Mouse (Mus musculus): ENCODE results near the gene Cenpn.
A peak's percentile ranks its signal among the peaks of the same experiment; 100 is the strongest.

The Cenpn gene

DNA sequence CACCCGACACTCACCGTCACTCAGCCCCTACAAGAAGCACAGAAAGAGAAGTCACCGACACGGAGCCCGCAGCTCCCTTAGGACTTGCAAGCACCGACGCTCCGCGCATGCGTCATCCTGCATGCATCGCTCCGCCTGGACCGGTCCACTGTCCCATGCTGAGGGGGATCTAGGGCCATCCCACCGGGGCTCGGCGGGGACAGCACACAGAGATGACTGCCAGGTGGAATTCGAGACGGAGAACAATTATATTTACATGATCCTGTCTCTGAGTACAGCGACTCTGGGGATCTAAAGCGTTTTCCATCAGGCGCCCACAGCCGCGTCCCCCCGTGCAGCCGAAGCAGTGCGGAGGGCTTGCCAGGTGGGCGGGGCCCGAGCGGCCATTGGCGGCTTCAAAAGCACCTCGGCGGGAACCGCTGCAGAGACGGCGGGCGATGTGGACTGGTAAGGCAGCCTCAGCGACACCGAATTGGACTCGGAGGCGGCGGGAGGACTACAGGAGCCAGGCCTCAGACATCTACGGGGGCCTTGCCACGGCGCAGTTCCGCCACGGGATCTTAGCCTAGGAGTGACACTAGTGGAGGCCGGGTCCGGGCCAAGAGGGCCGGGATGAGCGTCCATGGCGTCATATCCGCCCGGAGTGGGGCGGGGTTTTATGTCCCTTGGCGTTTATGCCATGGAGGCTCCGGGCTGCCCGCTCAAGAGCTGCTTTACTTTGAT, at the start of gene Cenpn, which contains the start of gene Cmc2:
Gene Cenpn, plus strand, starts transcription at position 394 of the 723 bp plus-strand sequence.
Gene Cmc2, minus strand, starts transcription at position 119 of the 723 bp plus-strand sequence.
- DNase-seq (ENCODE audit: low spot score in 2 of 2) = peak; percentile 83 to 86

DNA sequence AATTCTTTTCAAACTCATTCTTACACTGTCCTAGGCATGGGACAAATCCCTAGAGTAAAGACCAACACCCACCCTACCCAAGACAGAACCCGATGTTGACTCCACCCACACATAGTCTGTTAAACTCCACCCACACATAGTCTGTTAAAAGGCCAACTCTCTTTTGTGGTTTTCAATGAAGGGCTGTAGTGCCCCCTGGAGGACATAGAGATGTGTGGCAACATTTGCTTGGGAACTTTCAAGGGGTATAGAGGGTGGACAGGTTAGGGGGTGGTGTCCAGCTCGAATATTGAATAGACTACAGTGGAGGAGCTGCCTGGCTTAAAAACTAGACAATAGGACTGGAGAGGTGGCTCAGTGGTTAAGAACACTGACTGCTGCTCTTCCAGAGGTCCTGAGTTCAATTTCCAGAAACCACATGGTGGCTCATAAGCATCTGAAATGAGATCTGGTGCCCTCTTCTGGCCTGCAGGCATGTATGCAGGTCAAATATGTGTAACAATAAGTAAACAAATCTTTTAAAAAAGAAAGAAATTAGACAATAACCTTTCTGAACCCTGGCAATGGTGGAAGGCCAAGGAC, 48.7 kb upstream of the Cenpn start:
- DNase-seq (ENCODE audit: low spot score in 2 of 2) = no peak

DNA sequence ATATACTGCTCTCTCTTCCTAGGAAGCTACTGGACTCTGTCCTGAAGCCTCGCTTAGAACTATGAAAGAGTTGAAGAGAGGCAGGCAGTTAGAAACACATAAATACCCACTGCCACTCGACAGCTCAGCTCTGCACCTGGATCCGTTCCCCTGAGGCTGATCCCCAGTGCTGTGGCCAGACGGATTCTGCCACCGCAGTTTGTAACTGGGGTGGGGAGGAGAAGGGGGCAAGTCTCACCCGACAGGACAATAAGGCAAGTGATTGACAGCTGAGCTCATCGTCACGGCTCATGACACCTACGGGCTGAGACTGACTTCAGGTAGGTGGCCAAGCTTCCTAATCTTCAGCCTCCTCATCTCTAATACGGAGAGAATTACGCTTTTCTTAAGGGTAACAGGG, 47.9 kb upstream of the Cenpn start:
- DNase-seq (ENCODE audit: low spot score in 2 of 2) = no peak

DNA sequence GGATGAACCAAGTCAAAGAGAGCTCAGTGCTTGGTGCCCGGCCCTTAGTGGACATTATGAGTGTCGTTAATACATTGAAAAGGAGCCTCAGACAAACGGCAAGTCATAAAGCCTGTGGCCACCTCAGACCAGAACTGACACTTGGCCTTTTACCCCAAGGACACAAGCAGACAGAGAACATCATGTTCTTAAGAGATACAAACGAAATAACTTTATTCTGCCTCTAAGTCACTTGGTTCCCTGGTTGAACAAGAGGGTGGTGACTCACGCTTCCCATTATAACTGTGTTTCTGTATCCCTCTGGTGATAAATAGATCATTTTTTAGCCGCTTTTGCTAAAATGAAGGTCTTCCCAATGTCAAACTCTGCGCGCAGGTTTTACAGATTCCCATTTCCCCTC, 47.5 kb upstream of the Cenpn start:
- DNase-seq (ENCODE audit: low spot score in 2 of 2) = no peak

DNA sequence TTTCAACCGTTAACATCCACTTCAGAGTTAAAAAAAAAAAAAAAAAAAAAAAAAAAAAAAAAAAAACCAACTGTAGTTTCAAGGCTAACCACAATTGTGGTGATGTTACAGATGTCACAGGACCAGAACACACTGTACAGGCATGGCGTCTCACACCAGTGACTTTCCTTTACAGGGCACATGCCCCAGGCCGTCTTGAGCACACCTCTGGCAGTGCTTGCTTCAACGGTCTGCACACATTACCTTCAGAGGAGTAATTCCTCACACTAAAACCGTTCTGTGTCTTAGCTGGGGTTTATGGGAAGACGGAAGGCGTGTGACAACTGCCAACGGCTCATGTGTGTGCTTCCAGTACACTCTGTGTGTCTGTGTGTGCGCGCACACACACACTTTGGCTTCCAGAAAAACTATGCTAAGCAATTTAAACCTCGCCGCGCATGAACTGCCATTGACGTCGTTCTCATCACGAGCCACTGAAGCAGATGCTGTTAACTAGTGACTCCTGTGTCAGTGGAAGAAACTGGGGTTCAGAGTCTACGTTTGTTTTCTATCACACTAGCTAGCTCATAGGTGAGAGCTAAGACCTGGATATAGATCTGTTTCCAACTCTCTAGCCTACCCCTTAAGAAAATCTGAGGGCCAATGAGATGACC, 45.6 kb upstream of the Cenpn start:
- no peak for DNase-seq (ENCODE audit: low spot score in 2 of 2)

DNA sequence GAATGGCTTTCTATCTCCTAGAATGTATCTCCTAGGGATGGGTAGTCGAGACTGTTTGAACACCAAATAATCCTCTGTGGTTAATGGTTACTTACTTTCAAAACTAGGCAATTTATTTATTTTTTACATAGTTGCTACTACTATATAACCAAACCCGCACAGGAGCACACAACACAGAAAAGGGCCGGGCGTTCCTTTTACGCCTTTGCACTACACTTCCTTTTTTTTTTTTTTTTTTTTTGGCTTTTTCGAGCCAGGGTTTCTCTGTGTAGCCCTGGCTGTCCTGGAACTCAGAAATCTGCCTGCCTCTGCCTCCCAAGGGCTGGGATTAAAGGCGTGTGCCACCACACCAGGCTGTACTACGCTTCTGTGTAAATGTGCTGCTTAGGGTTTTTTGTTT, 40.1 kb upstream of the Cenpn start:
- DNase-seq (ENCODE audit: low spot score in 2 of 2) = no peak

DNA sequence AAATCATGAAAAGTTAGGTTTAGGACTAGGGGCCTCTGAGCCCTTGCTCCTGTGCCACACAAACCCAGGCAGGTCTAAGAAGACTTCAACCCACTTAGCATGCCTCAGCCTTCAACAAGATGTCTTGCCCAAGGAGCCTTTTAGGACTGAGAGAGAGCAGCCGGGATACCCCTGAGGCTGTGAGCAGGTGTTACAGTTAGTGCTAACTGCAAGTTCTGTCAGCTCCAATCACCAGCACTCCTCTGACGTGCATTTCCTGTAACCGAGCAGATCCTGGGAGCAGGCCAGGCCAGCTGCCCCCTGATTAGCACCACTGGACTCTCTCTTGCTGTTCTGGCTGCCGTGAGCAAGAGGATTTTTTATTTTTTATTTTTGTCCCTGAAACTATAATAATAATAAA, 33.7 kb upstream of the Cenpn start:
- no peak for DNase-seq (ENCODE audit: low spot score in 2 of 2)

DNA sequence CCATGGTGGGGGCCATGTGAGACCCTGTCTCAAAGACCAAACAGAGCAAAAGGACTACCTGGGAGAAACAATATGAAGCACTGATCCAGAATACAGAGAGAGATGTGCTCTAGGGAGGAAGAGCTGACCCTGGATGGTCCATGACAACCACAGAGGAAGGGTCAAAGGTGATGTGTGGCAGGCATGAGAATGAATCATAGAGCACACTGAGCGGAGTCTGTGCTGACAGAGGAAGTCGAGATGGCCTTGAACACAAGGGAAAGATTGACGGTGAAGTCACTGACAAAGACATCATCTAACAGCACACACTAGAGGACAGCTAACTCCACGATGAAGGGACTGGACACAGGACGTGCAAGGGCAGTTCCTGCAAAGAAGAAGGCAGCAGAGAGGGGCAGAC, 30.1 kb upstream of the Cenpn start:
- no peak for DNase-seq (ENCODE audit: low spot score in 2 of 2)

DNA sequence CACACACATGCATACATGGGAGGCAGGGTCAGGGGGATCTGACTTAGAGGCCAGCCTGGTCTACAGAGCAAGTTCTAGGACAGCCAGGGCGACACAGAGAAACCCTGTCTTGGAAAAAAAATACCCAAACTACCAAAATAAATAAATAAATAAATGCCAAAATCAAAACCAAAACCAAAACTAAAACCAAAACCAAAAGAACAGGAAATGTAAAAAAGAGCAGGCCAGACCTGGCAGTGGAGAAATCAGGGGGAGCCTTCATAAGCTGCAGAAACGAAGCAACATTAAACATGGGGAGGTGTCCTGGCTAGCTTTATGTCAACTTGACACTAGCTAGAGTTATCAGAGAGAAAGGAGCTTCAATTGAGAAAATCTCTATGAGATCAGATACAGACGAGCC, 29.4 kb upstream of the Cenpn start:
- no peak for DNase-seq (ENCODE audit: low spot score in 2 of 2)

DNA sequence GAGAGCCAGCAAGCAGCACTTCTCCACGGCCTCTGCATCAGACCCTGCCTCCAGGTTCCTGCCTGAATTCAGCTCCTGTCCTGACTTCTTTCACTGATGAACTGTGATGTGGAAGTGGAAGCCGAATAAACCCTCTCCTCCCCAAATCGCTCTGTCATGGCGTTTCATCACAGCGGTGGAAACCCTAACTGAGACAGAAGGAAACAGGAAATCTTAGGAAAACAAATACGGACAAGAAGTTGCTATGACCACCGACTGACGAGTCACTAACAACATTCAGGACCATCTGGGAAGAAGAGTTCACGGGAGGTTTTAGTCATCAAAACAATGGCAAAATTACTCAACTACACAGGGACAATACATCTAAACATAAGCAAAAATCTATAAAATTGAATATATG, 28.9 kb upstream of the Cenpn start:
- DNase-seq (ENCODE audit: low spot score in 2 of 2) = no peak

DNA sequence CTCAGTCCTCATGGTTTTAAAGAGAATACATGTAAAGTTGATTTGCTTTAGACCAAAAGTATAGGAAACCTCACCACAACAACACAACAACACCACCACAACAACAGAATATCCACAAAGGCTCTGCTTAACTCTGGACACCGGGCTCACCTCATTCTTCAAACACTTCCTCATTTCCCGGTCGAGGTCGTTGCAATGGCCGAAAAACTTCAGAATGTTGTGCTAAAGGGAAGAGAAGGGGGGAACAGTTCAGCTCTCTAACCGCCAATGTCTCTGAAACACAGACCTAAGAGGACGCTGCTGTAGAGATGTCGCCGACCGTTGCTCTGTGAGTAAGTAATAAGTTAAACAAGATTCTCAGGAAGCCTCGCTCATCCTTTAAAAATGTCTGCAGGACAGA, 27.6 kb upstream of the Cenpn start:
- DNase-seq (ENCODE audit: low spot score in 2 of 2) = no peak

DNA sequence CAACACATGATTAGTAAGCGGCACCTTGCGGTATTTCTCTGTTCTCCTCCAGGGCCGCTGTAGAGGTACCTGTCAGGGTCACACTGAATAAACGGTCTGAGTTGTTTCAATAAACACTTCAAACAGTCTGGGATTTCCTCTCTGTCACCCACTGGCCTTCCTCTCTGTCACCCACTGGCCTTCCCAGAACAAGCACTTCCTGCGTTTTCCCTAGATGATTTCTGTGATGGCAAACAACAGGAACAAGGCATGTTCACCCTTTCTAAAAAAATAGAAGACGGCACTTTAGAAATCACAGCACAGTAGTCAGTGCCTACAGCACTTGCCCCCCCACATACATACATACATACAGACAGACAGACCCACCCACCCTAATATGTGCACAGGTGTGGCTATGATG, 26.0 kb upstream of the Cenpn start:
- DNase-seq (ENCODE audit: low spot score in 2 of 2) = no peak

DNA sequence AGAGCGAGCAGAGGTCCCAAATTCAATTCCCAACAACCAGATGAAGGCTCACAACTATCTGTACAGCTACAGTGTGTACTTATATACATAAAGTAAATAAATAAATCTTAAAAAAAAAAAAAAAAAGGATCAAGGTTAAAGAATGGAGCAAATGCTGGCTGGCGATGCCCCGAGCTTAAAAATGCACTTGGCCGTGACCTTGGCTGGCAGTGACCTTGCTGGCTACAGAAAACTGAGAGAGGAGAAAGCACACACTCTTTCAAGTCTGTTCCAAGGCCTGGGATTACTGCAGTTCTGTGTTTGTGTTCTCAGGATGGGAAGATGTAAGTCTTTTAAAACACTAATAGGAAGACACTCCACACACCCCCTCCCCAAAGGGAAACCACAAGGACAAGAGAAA, 16.8 kb upstream of the Cenpn start:
- DNase-seq (ENCODE audit: low spot score in 2 of 2) = no peak

DNA sequence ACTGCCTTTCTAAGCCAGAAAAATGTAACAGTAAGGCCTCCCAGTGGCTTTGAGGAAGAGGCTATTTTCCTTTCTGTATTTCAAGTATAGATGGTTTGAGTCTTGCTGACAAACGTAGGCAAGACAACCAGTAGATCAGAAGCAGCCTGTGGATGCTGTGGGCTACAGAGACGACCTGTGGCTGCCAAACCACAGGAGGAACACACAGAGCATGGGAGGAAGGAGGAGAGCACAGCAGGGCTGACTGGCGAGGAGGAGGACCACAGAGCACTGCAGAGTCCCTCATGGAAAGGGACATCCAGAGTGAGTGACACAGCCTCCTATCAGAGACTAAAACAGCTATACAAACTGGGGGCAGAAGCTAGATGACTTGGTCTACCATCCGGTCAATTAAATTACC, 16.3 kb upstream of the Cenpn start:
- no peak for DNase-seq (ENCODE audit: low spot score in 2 of 2)

DNA sequence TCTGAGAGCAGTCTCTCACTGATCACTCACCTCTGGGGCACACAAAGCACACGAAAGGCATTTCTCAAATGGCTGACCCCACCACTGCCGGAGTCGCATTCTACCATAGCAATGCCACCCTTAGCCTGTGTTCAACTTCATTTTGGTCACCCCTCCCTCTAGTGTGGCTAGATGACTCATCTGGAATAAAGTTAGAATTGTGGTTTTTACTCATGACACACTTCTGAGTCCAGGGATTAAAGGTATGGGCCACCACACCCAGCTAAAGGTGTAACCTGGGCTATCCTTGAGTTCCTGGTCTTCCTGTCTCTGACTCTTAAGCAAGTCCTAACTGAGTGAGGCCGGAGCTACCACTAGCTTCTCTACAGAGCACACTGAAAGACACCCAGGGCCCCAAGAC, 15.7 kb upstream of the Cenpn start:
- no peak for DNase-seq (ENCODE audit: low spot score in 2 of 2)

DNA sequence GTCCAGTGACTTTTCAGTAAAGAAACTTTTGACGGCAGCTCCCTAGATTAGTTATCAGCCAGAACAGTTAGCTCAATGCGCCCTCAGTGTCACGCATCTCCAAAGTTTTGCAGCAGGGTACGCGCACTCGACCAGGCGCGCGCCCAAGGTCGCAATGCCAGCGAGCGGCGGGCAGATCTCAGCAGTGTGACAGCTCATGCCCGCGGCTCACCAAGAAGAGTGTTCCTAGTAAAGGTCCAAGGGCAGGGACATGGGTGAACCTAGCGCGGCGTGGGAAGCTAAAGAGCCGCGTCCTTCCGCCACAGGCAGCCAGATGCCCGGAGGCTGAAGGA, 559 bp upstream of the Cenpn start:
- no peak for DNase-seq (ENCODE audit: low spot score in 2 of 2)

DNA sequence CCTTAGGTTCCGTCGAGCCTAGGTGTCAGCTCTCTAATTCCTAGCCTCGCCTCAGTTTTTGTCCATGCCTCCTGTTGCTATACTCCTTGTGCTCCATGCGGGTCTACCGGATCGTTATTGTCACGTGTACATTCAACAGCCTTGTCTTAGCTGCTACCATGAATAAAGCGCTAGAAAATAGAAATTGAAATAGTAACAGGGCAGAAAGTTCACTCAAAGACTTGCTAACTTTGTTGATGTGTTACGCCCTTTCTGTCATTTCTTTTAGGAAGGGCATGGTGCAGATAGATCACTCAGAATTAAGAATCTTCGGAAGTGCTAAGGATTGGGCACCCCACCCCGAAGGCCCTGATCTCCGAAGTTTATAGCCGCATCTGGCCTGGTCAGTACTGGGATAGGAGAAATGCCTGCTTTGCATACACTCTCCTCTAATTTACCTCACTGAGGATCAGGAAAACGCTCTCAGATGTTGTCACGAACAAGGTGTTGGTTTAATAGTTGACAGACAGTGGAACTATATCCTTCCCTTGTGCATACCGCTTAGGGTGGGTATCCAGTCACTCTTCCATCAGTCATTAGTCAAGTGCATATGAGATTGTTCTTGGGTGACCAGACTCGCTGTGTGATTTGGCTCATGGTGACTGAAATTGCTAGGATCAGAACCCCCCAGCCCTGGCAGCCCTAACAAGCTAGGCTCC, 679 bp downstream of the Cenpn start:
- DNase-seq (ENCODE audit: low spot score in 2 of 2) = no peak

DNA sequence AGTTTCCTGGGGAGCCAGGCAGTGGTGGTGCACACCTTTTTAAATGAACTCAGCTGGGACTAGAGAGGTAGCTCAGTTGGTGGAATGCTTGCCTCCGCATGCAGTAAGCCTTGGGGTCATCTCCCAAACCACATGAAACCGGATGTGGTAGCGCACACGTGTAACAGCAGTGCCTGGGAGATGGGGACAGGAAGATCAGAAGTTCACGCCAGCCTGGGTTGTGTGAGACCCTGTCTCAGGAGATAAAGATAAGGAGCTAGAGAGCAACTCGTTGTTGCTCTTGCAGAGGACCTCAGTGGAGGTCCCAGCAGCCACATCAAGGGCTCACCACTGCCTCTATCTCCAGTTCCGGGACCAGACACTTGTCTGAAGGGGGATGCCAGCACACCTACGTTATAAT, 2.0 kb downstream of the Cenpn start:
- no peak for DNase-seq (ENCODE audit: low spot score in 2 of 2)

DNA sequence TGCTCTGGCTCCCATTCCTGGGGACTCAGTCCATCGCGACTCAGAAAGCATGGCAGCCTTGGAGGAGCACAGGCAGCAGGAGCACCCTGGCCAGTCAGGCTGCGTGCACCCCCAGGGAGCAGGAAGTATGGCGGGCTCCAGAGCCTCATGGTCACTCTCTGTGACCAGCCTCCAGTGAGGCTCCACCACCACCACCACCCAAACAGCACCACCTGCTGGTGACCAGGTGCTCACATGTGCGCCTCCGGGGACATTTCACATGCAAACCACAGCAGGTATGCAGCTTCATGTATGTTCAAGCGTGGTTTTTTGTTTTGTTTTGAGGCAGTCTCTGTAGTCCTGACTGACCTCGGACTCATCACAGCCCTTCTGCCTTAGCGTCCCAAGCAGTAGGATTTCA, 6.3 kb downstream of the Cenpn start:
- DNase-seq (ENCODE audit: low spot score in 2 of 2) = peak; percentile 45 to 63

DNA sequence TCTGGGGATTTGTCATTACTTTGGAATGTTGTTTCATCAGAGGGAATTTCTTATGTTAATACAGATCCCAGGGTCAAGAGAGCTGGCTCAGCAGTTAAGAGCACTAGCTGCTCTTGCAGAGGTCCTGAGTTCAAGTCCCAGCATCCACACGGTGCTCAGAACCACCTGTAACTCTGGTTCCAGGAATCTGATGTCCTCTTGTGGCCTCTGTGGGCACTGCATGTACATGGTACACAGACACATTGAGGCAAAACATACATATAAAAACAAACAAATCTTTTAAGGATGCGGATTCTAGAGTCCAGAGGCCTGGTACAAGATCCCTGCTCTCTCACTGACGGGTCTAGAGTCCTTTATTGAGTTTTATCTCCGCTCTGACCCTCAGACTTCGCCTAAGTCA, 7.1 kb downstream of the Cenpn start:
- DNase-seq (ENCODE audit: low spot score in 2 of 2) = no peak

DNA sequence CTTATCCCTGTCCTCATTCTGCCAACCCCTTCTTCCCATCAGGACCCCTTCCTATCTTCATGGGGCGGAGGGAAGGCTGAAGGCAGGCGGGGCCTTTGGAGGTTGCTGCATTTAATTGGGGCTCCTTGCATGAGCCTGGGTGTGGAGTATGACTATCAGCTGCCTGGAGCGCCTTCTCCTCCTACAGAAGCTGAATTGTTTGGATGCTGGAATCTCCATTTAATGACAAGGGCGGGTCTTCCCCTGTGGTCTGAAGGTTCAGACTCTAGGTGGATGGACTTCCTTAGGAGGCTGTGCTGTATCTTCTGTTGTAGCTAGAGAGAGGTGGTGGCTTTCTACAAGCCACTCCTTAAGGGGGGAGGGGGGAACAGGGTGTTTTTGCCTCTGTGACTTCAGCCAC, 13.4 kb downstream of the Cenpn start:
- no peak for DNase-seq (ENCODE audit: low spot score in 2 of 2)

DNA sequence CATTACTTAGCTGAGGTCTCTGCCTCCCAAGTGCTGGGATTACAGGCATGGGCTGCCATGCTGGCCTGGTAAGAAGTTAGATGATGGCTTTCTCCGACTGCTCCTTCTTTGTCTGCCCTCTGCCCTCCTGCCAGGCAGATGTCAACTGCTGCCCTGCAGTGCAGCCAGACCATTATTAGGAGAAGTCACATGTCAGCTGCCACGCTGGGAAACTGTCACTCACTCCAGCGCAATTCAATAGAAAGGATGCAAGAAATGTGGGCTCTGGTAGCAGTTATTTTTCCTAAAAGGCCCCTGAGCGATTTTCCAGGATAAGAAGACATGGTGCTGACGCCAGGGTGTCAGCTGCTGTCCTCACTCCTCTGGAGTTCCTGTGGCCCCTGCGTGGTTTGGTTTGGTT, 14.0 kb downstream of the Cenpn start:
- no peak for DNase-seq (ENCODE audit: low spot score in 2 of 2)
